Mouse (Mus musculus) naive thymus-derived CD4-positive, alpha-beta T cell, adult 2 months (primary cell): ENCODE results near the gene Prss34.

Experiments used
- DNase-seq: peaks from one replicate; pipeline ENCODE4 v3.0.0-alpha.2; 2011; ENCODE audit warnings: low read depth

Gene Prss34

GRCm38 (mm10) chr17:25298094-25298493 lies at the start of gene Prss34:
Gene Prss34 (plus strand): TSS chr17:25298394.
- DNase-seq, result no peak

- no peak for DNase-seq
Measured at GRCm38 (mm10) chr17:25250181-25250835, 47.9 kb upstream of the Prss34 start.

- no peak for DNase-seq
Measured at GRCm38 (mm10) chr17:25252643-25253042, 45.6 kb upstream of the Prss34 start.

GRCm38 (mm10) chr17:25253760-25254159 lies 44.4 kb upstream of the Prss34 start:
- DNase-seq, result no peak

GRCm38 (mm10) chr17:25255110-25255509 lies 43.1 kb upstream of the Prss34 start:
- DNase-seq, result peak; percentile 61

- DNase-seq, result peak; percentile 42
Measured at GRCm38 (mm10) chr17:25256140-25256754, 41.9 kb upstream of the Prss34 start, which contains the start of gene Baiap3. Gene Baiap3 (minus strand): TSS chr17:25256364.

GRCm38 (mm10) chr17:25257804-25258261 lies 40.4 kb upstream of the Prss34 start:
- peak; percentile 75 for DNase-seq

GRCm38 (mm10) chr17:25264453-25264852 lies 33.7 kb upstream of the Prss34 start:
- no peak for DNase-seq

- no peak for DNase-seq
Measured at GRCm38 (mm10) chr17:25270795-25271335, 27.3 kb upstream of the Prss34 start.

- no peak for DNase-seq
Measured at GRCm38 (mm10) chr17:25272326-25272725, 25.9 kb upstream of the Prss34 start.

- no peak for DNase-seq
Measured at GRCm38 (mm10) chr17:25272951-25273705, 25.1 kb upstream of the Prss34 start.

- DNase-seq, result peak; percentile 100
Measured at GRCm38 (mm10) chr17:25273706-25274501, 24.3 kb upstream of the Prss34 start.

GRCm38 (mm10) chr17:25274571-25275346 lies 23.4 kb upstream of the Prss34 start, which contains the start of gene Ube2i:
Gene Ube2i (minus strand): TSS chr17:25274622.
- no peak for DNase-seq

GRCm38 (mm10) chr17:25275833-25276232 lies 22.4 kb upstream of the Prss34 start:
- no peak for DNase-seq

- peak; percentile 42 for DNase-seq
Measured at GRCm38 (mm10) chr17:25282133-25282532, 16.1 kb upstream of the Prss34 start.

GRCm38 (mm10) chr17:25285033-25285432 lies 13.2 kb upstream of the Prss34 start:
- DNase-seq, result peak; percentile 89

GRCm38 (mm10) chr17:25288842-25289241 lies 9.4 kb upstream of the Prss34 start:
- DNase-seq, result peak; percentile 57

- DNase-seq, result no peak
Measured at GRCm38 (mm10) chr17:25290411-25290810, 7.8 kb upstream of the Prss34 start.

GRCm38 (mm10) chr17:25293495-25293894 lies 4.7 kb upstream of the Prss34 start:
- no peak for DNase-seq

GRCm38 (mm10) chr17:25294111-25294510 lies 4.1 kb upstream of the Prss34 start:
- DNase-seq, result no peak

- no peak for DNase-seq
Measured at GRCm38 (mm10) chr17:25308346-25308745, 10.2 kb downstream of the Prss34 start, which contains the start of gene Prss28. Gene Prss28 (plus strand): TSS chr17:25308646.
